Mouse (Mus musculus) MEL (cell line): ENCODE measurements at regions not wholly inside any gene's neighbourhood (a gene's known extent, or its start where the extent isn't known, plus 50 kb on each side); places are given as distances from the start of the nearest gene placed in this dataset.

Experiments used
- CHD2 ChIP-seq: IDR thresholded peaks from 2 replicates; pipeline ENCODE4 v1.6.1; 2011; ENCODE audit warnings: low read length, improper control_type of control experiment
- CTCF ChIP-seq, 3 experiments: IDR thresholded peaks in 2 of 3; conservative IDR thresholded peaks in 1 of 3; 2 replicates each; pipeline ENCODE4 v1.5.1; 2011 to 2012; ENCODE audit warnings: low read length in 3 of 3, low read depth in 2 of 3, mild to moderate bottlenecking in 2 of 3, improper control_type of control experiment in 1 of 3, inconsistent platforms in 1 of 3, mixed read lengths in 1 of 3, moderate library complexity in 1 of 3; ENCODE audit not compliant: control insufficient read depth in 1 of 3, insufficient read depth in 1 of 3, poor library complexity in 1 of 3, severe bottlenecking in 1 of 3
- EP300 ChIP-seq, 2 experiments: IDR thresholded peaks; 2 replicates each; pipeline ENCODE4 v1.6.1; 2011; ENCODE audit warnings: improper control_type of control experiment in 2 of 2, low read length in 2 of 2, low read depth in 1 of 2, mild to moderate bottlenecking in 1 of 2
- JUND ChIP-seq: IDR thresholded peaks from 2 replicates; pipeline ENCODE4 v1.6.1; 2011; ENCODE audit warnings: low read depth, mild to moderate bottlenecking, improper control_type of control experiment, low read length
- MAX ChIP-seq: IDR thresholded peaks from 2 replicates; pipeline ENCODE4 v1.6.1; 2011; ENCODE audit warnings: low read length, improper control_type of control experiment
- MAZ ChIP-seq: IDR thresholded peaks from 2 replicates; pipeline ENCODE4 v1.6.1; 2012; ENCODE audit warnings: low read depth, mild to moderate bottlenecking, inconsistent platforms, low read length, improper control_type of control experiment
- POLR2A ChIP-seq, 2 experiments: IDR thresholded peaks; 2 replicates each; pipeline ENCODE4 v1.6.1; 2011 to 2012; ENCODE audit warnings: low read length in 2 of 2, mild to moderate bottlenecking in 2 of 2, control low read depth in 1 of 2, improper control_type of control experiment in 1 of 2, low read depth in 1 of 2, moderate library complexity in 1 of 2; ENCODE audit not compliant: control insufficient read depth in 1 of 2, insufficient read depth in 1 of 2, poor library complexity in 1 of 2
- POLR2AphosphoS5 ChIP-seq: IDR thresholded peaks from 2 replicates; pipeline ENCODE4 v1.6.1; 2012; ENCODE audit warnings: low read depth, borderline replicate concordance, mild to moderate bottlenecking, inconsistent platforms, low read length, moderate library complexity, mixed read lengths
- TAL1 ChIP-seq: IDR thresholded peaks from 2 replicates; pipeline ENCODE4 v1.6.1; 2012; ENCODE audit warnings: mild to moderate bottlenecking, inconsistent platforms, low read length, moderate library complexity, mixed read lengths
- TBP ChIP-seq: IDR thresholded peaks from 2 replicates; pipeline ENCODE4 v1.8.0; 2011; ENCODE audit warnings: low read depth, low read length, improper control_type of control experiment
- ZKSCAN1 ChIP-seq: IDR thresholded peaks from 2 replicates; pipeline ENCODE4 v1.6.1; 2012; ENCODE audit warnings: low read depth, mild to moderate bottlenecking, inconsistent platforms, low read length, improper control_type of control experiment, moderate library complexity

- TF ChIP-seq JUND (no peak), POLR2A (IDR thresholded peaks at IDR 0.05; ENCODE audit: control insufficient read depth in 1 of 2, insufficient read depth in 1 of 2, low read depth in 1 of 2, low read length in 2 of 2, poor library complexity in 1 of 2) (no peak), EP300 (IDR thresholded peaks at IDR 0.05; ENCODE audit: low read depth in 1 of 2, low read length in 2 of 2) (no peak), ZKSCAN1 (no peak), CTCF (IDR thresholded peaks at IDR 0.05 in 2 of 3, conservative IDR thresholded peaks at IDR 0.05 in 1 of 3; ENCODE audit: control insufficient read depth in 1 of 3, insufficient read depth in 1 of 3, low read depth in 2 of 3, low read length in 3 of 3, poor library complexity in 1 of 3, severe bottlenecking in 1 of 3) (no peak), MAX (no peak), CHD2 (no peak), POLR2AphosphoS5 (no peak), TAL1 (no peak), TBP (no peak), MAZ (no peak)
These were observed 428.2 kb upstream of the Cdh4 start for GRCm38 (mm10) chr2:179013891-179014593.
